Mouse (Mus musculus) frontal cortex, postnatal 14 days (tissue): Measurements from ENCODE around the gene Npcd.

ENCODE experiments used
- DNase-seq, 2 experiments: peaks; one replicate each; pipeline ENCODE4 v3.0.0; 2022; ENCODE audit warnings: low spot score in 2 of 2

The Npcd gene

DNA sequence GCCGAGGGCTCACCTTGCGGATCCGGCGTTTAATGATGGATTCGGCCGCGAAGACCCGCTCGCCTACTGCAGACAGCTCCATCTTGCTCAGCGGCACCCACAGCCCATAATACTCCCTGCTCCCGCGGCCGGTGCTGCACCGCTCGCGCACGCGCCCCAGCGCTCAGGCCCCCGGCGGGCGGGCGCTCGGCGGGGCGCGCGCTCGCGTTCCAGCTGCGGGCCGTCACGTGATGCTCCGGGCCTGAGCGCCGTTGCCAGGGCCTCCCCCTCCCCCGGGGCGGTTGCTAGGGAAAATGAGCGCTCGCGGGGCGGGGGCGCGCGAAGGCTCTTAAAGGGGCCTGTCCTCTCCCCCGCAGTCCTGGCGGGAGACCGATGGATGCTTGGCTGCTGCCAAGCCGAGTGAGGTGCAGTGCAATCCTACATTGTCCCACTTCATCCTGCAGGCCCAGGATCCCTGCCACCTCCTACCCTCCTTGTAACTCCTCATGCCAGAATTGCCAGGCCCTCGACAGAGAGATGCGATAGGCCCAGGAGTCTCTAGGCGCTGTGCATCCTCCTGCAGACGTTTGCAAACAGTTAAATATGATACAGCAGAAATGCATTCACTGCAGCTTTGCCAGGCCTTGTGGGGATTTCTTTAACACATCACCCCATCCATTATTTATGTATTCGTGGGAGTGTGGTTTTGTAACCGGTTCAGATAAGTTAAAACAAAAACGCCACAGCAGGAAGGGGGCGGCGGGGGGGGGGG, at the start of gene Npcd, which contains the start of gene Cbx6:
TSS of gene Npcd (minus strand) at position 108 of the 751 bp plus-strand sequence.
TSS of gene Cbx6 (minus strand) at position 559 of the 751 bp plus-strand sequence.
- DNase-seq: peak; percentile 95 to 98

DNA sequence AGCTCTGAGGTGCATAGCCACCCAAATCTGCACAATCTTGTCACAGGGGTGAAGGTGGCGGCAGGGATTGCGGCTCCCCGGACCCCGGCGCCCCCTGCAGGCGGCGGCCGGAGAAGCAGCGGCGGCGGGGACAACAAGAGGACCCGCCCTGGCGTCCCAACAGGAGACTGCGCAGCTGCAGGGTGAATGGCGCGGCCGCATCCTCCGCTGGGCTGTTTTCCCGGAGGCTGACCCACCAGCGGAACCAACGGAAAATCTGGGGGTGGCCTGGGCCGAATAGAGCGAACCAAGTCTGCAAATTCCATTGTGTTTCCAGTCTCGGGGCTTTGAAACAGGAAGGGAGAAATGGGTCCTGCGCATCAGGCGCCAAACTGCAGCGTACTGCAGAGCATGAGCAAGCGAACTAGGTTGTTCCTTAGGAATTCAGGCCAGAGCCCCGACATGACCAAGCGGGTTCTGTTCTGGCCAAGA, 49.4 kb upstream of the Npcd start:
- peak; percentile 90 to 93 for DNase-seq

DNA sequence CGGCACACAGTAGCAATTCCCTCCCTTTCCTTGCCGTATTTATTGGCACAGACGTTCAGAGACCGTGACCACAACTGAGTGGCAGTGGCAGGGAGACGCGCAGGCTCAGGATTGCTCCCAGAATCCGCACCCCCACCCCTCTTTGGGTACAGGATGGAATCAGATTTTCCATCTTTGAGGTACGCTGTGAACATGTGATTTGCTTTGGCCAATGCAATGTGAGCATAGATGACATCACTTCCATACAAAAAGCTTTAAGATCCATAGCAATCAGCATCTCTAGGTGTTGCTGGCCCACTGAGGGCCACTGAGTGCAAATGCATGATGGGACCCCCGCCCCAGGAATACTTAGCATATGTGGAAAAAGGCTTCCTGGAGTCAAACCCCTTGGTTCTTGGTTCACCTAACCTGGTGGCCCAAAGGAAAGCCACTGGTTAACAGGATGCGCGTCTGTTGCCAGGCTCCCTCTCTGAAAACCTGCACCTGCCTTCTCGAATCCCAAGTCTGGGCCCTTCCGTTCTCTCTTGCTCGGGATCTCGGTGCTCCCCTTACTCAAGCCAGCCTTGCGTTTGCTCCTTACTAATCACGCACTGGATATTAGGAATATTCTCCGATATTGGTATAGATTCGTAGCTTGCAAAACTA, 48.7 kb upstream of the Npcd start:
- DNase-seq: peak; percentile 64 to 67

DNA sequence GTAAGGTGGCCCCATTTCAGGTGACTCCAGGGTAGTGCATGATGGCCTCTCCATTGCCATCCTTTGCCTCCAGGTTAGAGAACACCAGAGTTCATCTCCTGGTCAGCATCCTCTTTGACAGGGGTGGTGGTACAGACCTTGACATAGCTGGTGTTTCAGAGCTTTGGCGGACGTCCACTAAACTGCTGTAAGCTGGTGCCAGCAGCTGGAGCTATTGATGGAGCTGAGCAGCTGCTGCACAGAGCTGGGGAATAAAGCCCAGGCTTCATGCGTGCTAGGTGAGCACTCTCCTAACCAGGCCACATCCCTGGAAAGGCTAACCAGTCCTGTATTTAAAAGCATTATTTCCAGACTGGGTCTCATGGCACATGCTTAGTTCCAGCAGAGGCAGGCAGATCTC, 46.4 kb upstream of the Npcd start:
- no peak for DNase-seq

DNA sequence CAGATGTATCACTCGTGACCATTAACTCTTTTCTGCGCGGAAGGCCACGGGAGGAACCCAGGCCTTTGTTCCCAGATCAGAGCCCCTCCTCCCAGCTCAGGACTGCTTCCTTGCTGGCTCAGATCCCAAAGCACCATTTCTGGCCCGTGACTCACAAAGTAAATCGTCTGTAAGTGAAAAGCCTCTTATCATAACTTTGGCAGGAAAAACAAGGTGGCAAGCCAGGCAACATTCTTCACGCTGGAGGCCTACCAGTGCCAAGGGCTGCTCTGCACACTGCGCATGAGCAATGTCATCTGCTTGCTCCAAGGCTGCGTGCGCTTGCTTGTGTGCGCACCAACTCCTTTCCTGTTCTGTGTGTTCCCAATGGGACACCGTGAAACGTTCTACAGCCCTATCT, 45.3 kb upstream of the Npcd start:
- DNase-seq: peak; percentile 44 to 71

DNA sequence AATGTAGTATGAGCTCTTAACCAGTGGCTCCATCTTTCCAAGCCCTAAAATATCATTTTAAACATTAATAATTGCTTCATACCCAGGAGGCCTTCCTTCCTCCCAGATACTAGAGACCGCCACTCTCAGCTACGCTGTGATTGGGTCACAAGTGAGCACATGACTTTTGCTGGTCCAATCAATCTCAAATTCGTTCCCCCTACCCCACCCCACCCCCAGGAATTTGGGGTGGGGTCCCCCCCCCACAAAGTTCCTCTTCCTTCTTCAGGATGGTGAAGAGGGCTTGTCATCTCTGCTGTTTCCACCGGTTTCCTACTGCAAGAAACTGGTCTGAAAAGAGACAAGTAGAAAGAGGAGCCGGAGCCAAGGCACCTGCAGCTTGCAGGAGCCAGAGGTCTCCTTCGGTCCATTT, 44.7 kb upstream of the Npcd start:
- no peak for DNase-seq

DNA sequence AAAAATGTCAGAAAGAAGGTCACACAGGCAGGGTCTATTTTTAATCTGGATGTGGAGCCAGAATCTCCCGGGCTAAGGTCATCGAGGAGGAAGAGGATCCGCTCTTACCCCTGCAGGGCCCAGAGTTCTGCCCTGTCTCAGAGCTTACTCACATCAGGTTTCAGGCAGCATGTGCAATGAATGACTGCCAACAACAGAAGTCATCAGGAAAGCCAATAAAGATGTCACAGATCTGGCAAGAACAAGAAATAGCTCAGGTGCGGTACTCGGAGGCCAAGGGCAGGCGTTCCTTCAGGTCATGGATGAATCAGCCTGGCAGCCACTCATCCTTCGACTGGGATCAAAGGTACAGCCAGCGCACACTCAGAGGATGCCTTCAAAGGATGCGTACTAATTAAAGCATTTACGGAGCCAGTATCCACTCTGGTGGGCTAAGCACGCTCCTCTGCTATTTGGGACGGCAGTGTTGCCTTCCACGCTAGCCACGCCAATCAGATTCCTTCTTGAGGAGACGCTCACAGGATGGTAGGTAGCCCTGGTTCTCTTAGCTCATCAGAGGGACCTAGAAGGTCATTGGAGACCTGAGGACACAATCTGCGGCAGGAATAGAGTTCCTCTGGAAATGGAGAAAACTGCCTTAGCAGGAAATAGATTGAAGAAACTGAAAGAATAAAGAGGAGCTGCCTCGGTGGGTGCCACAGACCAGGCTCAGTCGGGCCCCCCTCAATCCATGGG, 41.4 kb upstream of the Npcd start:
- no peak for DNase-seq

DNA sequence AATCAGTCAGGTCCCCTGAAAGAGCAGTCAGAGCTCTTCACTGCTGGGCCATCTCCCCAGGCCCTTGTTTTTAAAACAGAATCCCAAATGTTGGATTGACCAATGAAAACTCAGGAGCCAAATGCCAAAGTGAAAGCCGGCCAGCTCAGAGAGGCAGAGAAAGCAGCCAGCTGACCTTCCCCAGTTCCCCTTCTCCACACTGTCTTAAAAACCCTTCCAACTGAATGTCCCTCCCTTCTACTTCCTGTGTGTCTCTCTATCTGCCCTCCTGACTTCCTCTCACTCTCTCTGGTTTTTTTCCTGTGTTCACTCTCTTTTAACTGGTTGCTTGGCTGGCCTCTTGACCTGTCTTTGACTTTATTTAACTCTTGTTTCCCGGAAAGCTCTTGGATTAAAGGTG, 40.0 kb upstream of the Npcd start:
- DNase-seq: no peak

DNA sequence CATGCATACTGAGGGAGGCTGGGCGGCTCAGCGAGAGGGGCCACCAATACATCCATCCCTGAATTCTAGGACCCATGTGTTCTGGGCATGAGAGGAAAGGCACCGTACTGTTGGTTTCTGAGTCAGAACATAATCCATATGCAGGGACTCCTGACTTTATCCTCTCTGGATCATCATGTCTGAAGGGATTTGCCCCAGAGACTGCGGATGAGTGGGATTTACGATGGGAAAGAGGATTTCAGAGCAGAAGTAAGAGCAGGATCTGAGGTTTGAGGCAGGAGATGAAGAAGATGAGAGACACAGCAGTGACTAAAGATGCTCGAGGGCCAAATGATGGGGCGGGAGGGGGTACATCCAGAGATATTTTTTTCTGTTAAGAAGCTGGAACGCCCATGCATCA, 39.5 kb upstream of the Npcd start:
- DNase-seq: no peak

DNA sequence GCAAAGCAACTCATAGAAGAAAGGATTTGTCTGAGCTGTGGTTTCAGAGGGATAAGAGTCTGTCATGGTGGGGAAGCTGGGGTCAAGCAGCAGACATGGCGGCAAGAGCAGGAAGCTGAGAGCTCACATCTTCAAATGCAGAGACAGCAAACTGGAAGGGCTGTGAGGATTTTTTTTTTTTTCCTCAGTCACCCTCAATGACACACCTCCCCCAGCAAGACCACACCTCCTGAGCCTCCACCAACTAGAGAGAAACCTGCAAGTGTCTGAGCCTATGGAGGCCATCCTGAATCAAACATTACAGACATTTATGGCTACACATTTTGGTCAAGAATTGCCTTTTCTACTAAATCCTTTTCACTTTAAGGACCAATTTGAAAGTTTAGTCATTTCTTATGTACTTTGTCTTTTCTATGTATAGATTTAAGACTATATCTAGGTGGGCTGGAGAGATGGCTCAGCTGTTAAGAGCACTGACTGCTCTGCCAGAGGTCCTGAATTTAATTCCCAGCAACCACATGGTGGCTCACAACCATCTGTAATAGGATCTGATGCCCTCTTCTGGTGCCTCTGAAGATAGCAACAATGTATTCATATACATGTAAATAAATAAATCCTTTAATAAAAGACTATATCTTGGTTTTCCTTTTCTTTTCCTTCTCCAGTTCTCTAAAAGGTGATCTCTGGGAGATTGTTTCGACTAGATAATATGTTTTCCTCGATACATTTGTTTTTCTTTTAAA, 33.4 kb upstream of the Npcd start:
- DNase-seq: no peak

DNA sequence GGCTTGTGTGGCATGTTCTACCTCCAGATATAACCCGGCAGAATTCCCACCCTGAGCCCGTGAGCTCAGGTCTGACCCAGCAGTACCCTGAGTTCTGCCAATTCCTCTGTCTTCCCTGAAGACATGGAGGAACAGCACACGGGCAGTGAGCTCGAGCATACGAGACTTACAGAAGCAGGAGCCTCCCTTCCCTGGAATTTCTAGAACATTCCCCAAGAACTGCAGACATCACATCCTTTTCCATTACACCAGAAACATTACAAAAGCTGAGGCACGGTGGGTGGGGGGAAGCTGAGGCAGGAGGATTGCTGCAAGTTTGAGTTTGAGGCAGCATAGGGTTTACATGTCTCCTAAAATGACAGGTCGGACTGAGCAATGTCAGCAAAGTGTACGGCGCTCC, 25.8 kb upstream of the Npcd start:
- DNase-seq: no peak

DNA sequence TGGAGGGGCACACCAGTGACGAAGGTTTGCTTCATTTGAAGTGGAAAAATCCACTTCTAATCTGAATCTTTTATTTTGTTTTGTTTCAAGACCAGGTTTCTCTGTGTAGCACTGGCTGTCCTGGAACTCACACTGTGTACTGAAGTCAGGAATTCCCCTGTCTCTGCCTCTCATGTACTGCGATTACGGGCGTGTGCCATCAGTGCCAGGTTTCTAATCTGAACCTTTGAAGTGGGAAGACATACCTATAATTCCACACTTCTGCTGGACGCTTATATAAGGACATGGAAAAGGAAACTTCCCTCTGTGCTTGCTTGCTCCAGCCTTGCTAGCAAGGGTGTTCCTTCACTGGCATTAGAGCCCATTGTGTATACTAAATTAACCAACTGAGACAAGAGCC, 24.9 kb upstream of the Npcd start:
- DNase-seq: no peak

DNA sequence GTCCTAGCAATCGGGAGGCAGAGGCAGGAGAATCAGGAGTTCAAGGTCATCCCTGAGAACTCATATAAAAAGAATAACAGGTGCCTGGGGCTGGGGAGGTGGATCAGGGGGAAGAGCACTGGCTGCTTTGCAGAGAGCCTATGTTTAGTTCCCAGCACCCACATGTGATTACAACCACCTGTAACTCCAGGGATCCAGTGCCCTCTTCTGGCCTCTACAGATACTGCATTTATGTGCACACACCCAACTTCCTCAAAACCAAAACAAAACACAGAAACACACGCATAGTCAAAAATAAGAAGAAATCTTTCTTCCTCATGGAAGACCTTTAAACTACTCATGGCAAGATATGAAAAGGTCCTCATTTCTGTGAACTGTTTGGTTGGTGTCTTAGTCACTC, 16.1 kb upstream of the Npcd start:
- no peak for DNase-seq

DNA sequence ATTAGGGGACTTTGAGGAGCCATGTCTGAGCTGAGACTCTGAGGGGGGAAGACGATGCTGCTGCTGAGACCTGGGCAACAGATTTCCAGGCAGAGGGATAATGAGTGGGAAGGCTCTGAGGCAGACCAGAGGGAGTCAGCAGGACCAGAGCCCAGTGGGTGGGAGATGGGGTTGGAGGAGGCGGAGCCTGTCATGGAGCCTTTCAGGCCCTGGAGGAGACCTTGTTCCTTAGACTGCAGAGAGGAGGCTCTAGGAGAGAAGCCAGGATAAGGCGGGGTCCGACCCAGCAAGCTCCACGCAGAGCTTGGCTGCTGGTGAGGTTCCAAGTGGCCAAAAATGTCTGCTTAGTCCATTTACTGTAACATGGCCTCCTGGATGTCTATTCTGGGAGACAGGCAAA, 13.1 kb upstream of the Npcd start:
- no peak for DNase-seq

DNA sequence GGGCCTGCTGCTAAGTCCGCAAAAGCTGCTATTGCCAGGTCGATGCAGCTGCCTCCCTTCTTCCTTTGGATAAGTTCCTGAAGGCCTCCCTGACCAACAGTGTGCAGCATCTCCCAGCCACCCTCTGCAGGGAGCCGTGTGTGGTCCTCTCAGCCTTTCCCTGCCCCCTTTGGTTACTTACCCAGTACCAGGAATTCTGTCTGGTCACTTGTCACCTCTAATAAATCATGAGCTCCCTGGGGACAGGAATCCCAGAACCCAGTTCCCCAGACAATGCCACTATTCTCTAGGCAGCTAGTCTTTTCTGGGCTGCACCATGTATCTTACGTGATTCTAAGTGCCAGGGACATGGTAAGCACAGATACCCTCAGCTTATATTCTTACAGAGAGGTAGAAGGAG, 11.9 kb upstream of the Npcd start:
- no peak for DNase-seq

DNA sequence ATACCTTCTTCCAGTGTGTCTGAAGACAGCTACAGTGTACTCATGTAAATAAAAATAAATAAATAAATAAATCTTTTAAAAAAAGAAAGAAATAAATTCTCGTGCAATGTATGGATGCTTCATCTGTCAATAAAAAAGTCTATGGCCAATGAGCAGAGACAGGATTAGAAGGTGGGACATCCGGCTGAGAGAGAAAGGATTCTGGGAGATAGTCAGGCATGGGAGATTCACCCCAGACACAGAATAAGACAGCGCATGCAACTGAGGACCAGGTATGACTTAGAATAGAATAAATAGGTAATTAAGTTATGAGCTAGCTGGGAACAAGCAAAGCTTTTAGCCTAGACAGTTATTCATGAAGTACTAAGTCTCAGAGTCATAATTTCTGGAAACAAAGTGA, 8.9 kb upstream of the Npcd start:
- DNase-seq: no peak

DNA sequence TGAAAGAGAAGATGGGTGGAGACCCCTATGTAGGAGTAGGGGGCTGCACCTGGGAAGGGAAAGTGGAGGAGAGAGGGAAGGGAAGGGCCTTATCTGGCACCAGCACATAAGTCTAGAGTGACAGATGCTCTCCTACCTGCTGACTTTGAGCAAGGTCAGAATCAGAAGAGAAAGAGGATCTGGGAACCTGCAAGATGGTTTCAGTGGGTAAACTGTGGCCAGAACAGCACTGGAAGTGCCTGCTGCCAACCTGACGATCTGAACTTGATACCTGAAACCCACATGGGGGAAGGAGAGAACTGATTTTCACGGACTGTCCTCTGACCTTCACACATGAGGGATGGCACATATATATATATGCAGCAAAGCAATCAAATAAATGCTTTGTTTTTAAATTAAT, 6.2 kb upstream of the Npcd start:
- DNase-seq: no peak

DNA sequence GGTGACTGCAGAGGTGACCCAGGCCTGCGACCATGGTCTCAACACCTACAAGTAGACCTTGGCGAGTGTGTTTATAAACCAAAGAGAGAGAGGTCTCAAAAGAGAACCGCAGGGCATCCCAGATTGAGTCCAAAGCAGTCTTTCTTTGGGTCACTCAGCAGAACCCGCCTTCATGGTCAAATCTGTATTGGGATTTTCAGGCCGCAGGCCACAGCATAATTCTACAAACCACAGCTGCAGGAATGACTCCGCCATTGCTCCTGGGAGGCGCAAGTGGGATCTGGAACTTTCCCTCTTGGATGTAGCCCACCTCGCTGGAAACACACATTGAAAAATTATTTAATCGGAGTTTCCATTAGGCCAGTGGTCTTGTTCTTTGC, 834 bp upstream of the Npcd start:
- no peak for DNase-seq

DNA sequence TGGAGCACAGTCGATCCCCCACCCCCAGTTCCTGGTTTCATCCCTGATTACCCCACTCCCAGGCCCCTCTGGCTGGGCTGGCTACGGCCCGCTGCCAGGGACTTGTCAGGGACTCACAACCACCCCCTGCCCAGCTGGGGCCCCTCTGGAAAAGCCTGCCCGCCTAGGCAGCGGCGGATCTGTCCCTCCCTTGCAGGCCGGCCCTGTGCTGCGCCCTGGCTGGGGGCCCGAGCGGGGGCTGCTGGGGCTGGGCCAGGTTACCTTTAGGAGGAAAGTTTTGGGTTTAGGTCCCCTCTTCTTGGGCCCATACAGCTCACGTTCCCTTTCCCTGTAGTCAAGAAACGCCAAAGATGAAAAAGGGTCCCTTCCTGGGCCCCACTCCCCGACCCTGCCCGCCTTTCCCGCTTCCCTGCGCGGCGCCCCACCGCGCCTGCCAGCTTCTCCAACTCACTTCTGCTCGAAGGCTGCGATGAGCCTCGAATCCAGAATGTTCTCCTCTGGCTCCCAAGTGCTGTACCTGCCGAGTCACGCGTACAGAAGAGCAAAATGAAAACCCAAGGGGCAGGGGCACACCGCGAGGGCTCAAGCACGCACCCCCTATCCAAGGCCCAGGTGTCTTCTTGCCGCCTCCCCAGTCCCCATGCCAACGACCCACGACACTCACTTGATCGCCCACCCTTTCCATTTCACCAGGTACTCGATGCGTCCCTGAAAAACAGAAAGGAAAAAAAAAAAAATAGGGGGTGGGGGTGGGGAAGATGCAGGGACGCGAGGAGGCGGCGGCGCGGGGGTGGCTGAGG, 586 bp downstream of the Npcd start:
- peak; percentile 43 to 44 for DNase-seq

DNA sequence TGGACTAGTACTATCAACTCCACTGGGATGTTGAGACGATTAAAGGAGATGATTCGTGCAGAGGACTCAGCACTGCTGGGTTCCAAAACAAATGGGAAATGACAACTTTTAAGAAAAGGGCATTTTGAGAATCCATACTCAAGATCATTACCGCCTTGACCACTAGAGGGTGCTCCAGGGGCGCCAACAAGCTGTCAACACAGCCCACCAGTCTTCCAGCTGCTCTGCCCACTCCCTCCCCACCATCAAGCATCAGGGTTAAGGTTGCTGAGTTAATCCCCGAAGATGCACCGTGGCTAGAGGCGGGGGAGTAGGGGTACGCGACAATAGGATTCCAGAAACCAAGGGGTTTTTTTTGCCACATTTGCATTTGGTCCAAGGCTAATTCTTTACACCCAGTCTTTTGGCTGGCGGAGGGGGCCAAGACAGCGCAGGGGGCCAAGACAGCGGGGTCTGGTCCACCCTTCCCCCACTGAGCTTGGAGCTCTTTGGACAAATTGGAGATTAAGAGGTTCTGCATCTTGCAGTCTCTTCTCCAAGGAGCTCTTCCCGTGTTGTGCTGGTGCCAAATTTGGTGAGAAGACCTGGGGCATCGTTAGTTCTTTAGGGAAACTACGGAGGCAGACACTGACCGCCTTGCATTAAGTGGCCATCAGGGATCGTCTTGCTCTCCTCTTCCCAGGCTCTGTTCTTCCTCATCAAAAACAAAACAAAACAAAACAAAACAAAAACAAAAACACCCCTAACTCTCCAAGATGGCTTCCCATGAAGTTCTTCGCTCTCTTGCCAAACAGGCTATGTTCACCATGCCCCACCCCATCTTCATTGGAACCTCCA, 1.8 kb downstream of the Npcd start:
- DNase-seq: peak; percentile 60 to 78
